Mouse (Mus musculus) Muller cell, postnatal 12 days (primary cell): ENCODE results near the gene Tgfbr3.
A peak's percentile ranks its signal among the peaks of the same experiment; 100 is the strongest.

ENCODE experiments used
- DNase-seq: peaks from one replicate; pipeline ENCODE4 v3.0.0-alpha.2; 2015; ENCODE audit errors: inconsistent ontology term

The Tgfbr3 gene

GRCm38 (mm10) chr5:107079920-107080319, 209.5 kb downstream of the Tgfbr3 start:
- DNase-seq, result no peak

GRCm38 (mm10) chr5:107079146-107079638, 210.2 kb downstream of the Tgfbr3 start:
- DNase-seq, result peak; percentile 58

GRCm38 (mm10) chr5:107078361-107078760, 211.1 kb downstream of the Tgfbr3 start:
- DNase-seq, result no peak

GRCm38 (mm10) chr5:107077900-107078299, 211.5 kb downstream of the Tgfbr3 start:
- DNase-seq, result no peak

- DNase-seq, result no peak
Measured at GRCm38 (mm10) chr5:107074980-107075583, 214.3 kb downstream of the Tgfbr3 start.

GRCm38 (mm10) chr5:107074350-107074749, 215.1 kb downstream of the Tgfbr3 start:
- no peak for DNase-seq

GRCm38 (mm10) chr5:107073536-107073935, 215.9 kb downstream of the Tgfbr3 start:
- DNase-seq, result no peak

- DNase-seq, result no peak
Measured at GRCm38 (mm10) chr5:107068146-107068545, 221.3 kb downstream of the Tgfbr3 start.

GRCm38 (mm10) chr5:107067531-107067930, 221.9 kb downstream of the Tgfbr3 start:
- no peak for DNase-seq

- DNase-seq, result no peak
Measured at GRCm38 (mm10) chr5:107064922-107065321, 224.5 kb downstream of the Tgfbr3 start.

- DNase-seq, result no peak
Measured at GRCm38 (mm10) chr5:107062229-107062852, 227.1 kb downstream of the Tgfbr3 start.

GRCm38 (mm10) chr5:107059514-107059913, 229.9 kb downstream of the Tgfbr3 start:
- DNase-seq, result no peak

GRCm38 (mm10) chr5:107058642-107059041, 230.8 kb downstream of the Tgfbr3 start:
- DNase-seq, result peak; percentile 10
